Mouse (Mus musculus) urinary bladder, postnatal 25 days (tissue): Measurements from ENCODE around the gene Ddb2.
A peak's percentile ranks its signal among the peaks of the same experiment; 100 is the strongest.

Experiments
- DNase-seq: peaks from one replicate; pipeline ENCODE4 v3.0.0; 2022; ENCODE audit warnings: low spot score

Ddb2 gene

GRCm38 (mm10) chr2:91186208-91186607 lies 50.6 kb downstream of the Ddb2 start:
- no peak for DNase-seq

GRCm38 (mm10) chr2:91183711-91184405 lies 52.9 kb downstream of the Ddb2 start, which contains the start of gene Madd:
Madd (minus strand) TSS chr2:91183837.
- DNase-seq: no peak

GRCm38 (mm10) chr2:91183148-91183513 lies 53.7 kb downstream of the Ddb2 start:
- peak; percentile 85 for DNase-seq

GRCm38 (mm10) chr2:91182405-91183147 lies 54.2 kb downstream of the Ddb2 start:
- DNase-seq: peak; percentile 63

- DNase-seq: no peak
Measured at GRCm38 (mm10) chr2:91182016-91182404, 54.8 kb downstream of the Ddb2 start.

- no peak for DNase-seq
Measured at GRCm38 (mm10) chr2:91180706-91181105, 56.1 kb downstream of the Ddb2 start.

GRCm38 (mm10) chr2:91179825-91180224 lies 57.0 kb downstream of the Ddb2 start:
- no peak for DNase-seq

GRCm38 (mm10) chr2:91176234-91176633 lies 60.5 kb downstream of the Ddb2 start:
- no peak for DNase-seq

- no peak for DNase-seq
Measured at GRCm38 (mm10) chr2:91175490-91175889, 61.3 kb downstream of the Ddb2 start.

- DNase-seq: no peak
Measured at GRCm38 (mm10) chr2:91169587-91170322, 67.0 kb downstream of the Ddb2 start.

GRCm38 (mm10) chr2:91167629-91168028 lies 69.2 kb downstream of the Ddb2 start:
- DNase-seq: no peak

- no peak for DNase-seq
Measured at GRCm38 (mm10) chr2:91164991-91165390, 71.8 kb downstream of the Ddb2 start.

- DNase-seq: no peak
Measured at GRCm38 (mm10) chr2:91163532-91163931, 73.2 kb downstream of the Ddb2 start.

- no peak for DNase-seq
Measured at GRCm38 (mm10) chr2:91162952-91163351, 73.8 kb downstream of the Ddb2 start.
